Mouse (Mus musculus): ENCODE data around the gene Hoxc11. TPM values are rescaled to one million over a fixed set of nuclear protein-coding genes. Genes with fewer than 3 reads are reported as not detected.

Hoxc11 gene
- polyA plus RNA-seq, 1 experiment: not detected

DNA sequence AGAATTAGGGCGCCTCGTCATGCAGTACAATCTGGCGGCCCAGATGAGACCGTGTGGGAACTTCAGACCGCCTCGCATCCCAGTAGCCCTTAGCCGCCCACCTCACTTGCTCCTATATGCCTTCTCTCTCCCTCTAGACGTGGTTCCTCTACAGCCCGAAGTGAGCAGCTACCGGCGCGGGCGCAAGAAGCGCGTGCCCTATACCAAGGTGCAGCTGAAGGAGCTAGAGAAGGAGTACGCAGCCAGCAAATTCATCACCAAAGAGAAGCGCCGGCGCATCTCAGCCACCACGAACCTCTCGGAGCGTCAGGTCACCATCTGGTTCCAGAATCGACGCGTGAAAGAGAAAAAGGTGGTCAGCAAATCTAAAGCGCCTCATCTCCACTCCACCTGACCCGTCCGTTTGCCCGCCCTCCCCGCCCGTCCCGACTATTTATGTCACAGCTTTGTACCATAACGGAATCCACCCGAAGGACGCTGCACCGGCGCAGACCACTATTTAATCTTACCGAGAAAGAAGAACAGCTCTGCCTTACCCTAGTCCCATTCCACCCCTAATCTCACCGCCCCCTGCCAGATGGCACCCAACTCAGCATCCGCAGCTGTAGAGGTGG lies 27.1 kb upstream of the Hoxc11 start:
- H3K4me1 ChIP-seq (ENCODE audit: control insufficient read depth, insufficient read depth, low read length): no peaks in the 10 kb centered on the region
- peaks cover 6% of the 10 kb centered on the region; the same call in 1 of the 2 replicates for H3K27me3 ChIP-seq (ENCODE audit: control insufficient read depth, insufficient read depth, low read length)
- TF ChIP-seq CTCF (IDR thresholded peaks at IDR 0.05; ENCODE audit: borderline replicate concordance, insufficient read depth, low read depth, low read length): no peak
- TF ChIP-seq POLR2A (IDR thresholded peaks at IDR 0.05; ENCODE audit: borderline replicate concordance, insufficient read depth, low read length): no peak
- WGBS: 2% methylated on average over 40 of the region's 40 CpGs
- H3K27ac ChIP-seq (ENCODE audit: insufficient read depth, low read length): no peak overlapping the region
- H3K4me3 ChIP-seq (replicated peaks; ENCODE audit: insufficient read depth, low read depth, low read length): no peak overlapping the region
- no peak for DNase-seq

DNA sequence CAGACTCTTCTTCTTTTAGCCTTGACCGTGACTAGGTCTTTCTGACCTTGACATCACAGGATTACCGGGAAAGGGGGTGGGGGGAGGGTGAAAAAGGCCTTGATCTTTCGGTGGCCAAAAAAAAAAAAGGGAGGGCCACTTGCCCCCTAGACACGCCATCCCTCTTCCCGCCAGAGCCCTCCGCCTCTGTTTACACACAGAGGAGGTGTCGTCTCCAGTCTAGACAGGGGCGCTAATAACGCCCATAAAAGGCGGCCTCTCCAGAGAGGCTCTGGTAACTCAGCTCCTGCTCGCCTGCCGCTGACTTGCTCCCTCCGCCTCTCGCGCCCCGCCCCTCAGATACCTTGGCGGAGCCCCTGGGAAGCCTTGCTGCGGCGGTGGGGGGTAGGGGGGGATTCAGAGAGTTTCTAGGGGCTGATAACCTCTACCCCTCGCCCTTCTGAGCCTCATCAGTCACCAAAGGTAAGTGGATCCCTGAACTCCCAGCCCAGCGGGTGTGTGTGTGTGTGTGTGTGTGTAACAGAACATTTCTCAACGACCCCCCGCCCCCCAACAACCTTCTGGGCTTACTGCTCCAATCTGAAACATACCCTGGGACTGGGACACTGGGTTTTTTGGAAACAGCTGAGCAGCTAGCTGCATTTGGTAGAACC lies 22.4 kb upstream of the Hoxc11 start:
- 3% methylated on average over 23 of the region's 23 CpGs for WGBS
- Histone ChIP-seq H3K27me3 (ENCODE audit: control insufficient read depth, insufficient read depth, low read length) (peaks cover 8% of the 10 kb centered on the region; the same call in 1 of the 2 replicates), H3K4me1 (ENCODE audit: control insufficient read depth, insufficient read depth, low read length) (no peaks in the 10 kb centered on the region), H3K27ac (ENCODE audit: insufficient read depth, low read length) (no peak overlapping the region), H3K4me3 (replicated peaks; ENCODE audit: insufficient read depth, low read depth, low read length) (no peak overlapping the region)
- TF ChIP-seq POLR2A (IDR thresholded peaks at IDR 0.05; ENCODE audit: borderline replicate concordance, insufficient read depth, low read length) (no peak), CTCF (IDR thresholded peaks at IDR 0.05; ENCODE audit: borderline replicate concordance, insufficient read depth, low read depth, low read length) (no peak)
- DNase-seq: no peak

DNA sequence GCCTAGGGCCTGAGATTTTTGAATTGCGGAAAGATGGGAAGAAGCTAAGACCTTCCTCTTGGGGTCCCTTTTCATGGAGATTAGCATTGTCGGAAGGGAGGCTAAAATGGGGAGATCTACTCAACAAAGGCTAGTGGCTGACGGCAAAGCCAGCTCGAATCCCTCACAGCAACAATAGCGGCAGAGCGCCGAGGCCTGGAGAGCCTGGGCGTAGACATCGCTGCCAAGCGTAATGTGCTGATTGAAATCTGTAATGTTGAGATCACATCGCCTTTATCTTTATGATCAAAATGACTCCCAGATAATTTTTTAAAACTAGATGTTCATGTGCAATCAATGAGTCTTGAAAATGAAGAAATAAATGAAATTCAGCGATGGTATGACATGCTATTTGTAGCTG lies 19.8 kb upstream of the Hoxc11 start:
- DNase-seq: no peak
- H3K4me3 ChIP-seq (replicated peaks; ENCODE audit: insufficient read depth, low read depth, low read length): no peak overlapping the region
- H3K4me1 ChIP-seq (ENCODE audit: control insufficient read depth, insufficient read depth, low read length): no peaks in the 10 kb centered on the region
- peaks cover 6% of the 10 kb centered on the region; the same call in 1 of the 2 replicates for H3K27me3 ChIP-seq (ENCODE audit: control insufficient read depth, insufficient read depth, low read length)
- WGBS: 2% methylated on average over 12 of the region's 12 CpGs
- H3K27ac ChIP-seq (ENCODE audit: insufficient read depth, low read length): no peak overlapping the region
- TF ChIP-seq POLR2A (IDR thresholded peaks at IDR 0.05; ENCODE audit: borderline replicate concordance, insufficient read depth, low read length): no peak
- TF ChIP-seq CTCF (IDR thresholded peaks at IDR 0.05; ENCODE audit: borderline replicate concordance, insufficient read depth, low read depth, low read length): no peak

DNA sequence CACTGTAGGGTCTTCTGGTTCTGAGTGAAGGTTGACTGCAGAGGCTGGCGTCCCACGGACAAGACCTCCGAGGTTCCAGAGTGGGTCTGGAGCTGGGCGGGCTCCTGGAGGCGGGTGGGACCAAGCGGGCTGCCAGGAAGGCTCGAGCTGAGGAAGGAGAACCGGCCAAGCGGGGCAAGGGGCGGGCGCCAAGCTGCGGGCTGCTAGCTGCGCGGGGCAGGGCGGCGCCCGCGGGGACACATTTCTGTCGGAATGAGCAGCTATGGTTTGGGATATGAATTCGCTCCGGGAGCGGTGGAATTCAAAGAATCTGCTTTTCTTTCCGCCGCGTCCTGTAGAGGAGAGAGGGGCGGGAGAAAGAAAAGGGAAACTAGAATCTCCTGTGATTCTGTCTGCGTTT lies 19.3 kb upstream of the Hoxc11 start:
- under 1% methylated on average over 27 of the region's 27 CpGs for WGBS
- Histone ChIP-seq H3K27me3 (ENCODE audit: control insufficient read depth, insufficient read depth, low read length) (peaks cover 6% of the 10 kb centered on the region; the same call in 1 of the 2 replicates), H3K4me3 (replicated peaks; ENCODE audit: insufficient read depth, low read depth, low read length) (no peak overlapping the region), H3K4me1 (ENCODE audit: control insufficient read depth, insufficient read depth, low read length) (no peaks in the 10 kb centered on the region), H3K27ac (ENCODE audit: insufficient read depth, low read length) (no peak overlapping the region)
- no peak for TF ChIP-seq CTCF (IDR thresholded peaks at IDR 0.05; ENCODE audit: borderline replicate concordance, insufficient read depth, low read depth, low read length)
- TF ChIP-seq POLR2A (IDR thresholded peaks at IDR 0.05; ENCODE audit: borderline replicate concordance, insufficient read depth, low read length): no peak
- no peak for DNase-seq

DNA sequence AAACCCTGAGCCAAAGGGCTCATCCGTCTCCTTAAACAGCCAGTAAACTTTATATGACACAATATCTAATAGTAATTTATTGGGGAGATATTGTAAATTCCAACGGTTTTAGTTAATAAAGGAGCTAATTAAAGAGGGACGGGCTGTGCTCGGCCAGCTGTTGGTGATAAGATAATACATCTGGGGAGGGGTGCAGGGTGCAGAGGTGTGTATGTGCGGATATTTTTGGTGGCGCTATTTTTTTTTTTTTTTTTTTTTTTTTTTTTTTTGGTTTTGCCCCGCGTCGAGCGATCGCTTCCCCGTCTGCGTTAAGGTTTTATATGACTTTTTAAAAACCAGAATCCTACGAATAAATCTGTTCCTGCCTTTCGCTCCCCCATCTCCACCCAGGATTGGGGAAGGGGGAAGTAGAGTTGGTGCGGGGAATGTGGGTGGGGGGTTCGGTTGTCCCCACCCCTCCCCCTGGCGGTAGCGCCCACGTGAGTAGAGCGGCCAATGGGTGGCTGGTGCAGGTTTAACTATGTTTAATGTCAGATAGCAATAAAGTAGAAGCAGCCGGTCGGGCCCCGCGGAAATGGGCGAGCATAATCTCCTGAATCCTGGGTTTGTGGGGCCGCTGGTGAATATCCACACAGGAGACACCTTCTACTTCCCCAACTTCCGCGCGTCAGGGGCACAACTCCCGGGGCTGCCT lies 17.8 kb upstream of the Hoxc11 start, which contains the start of gene Hoxc12:
Gene Hoxc12, plus strand, starts transcription at position 479 of the 694 bp plus-strand sequence.
- no peak within 1 kb of the TSS for H3K4me3 ChIP-seq (replicated peaks; ENCODE audit: insufficient read depth, low read depth, low read length)
- 3% methylated on average over 31 of the region's 31 CpGs for WGBS
- H3K4me1 ChIP-seq (ENCODE audit: control insufficient read depth, insufficient read depth, low read length): no peaks in the 10 kb centered on the region
- DNase-seq: no peak
- H3K27ac ChIP-seq (ENCODE audit: insufficient read depth, low read length): no peak within 1 kb of the TSS
- peaks cover 7% of the 10 kb centered on the region; the same call in 1 of the 2 replicates for H3K27me3 ChIP-seq (ENCODE audit: control insufficient read depth, insufficient read depth, low read length)
- TF ChIP-seq POLR2A (IDR thresholded peaks at IDR 0.05; ENCODE audit: borderline replicate concordance, insufficient read depth, low read length) (no peak), CTCF (IDR thresholded peaks at IDR 0.05; ENCODE audit: borderline replicate concordance, insufficient read depth, low read depth, low read length) (no peak)

DNA sequence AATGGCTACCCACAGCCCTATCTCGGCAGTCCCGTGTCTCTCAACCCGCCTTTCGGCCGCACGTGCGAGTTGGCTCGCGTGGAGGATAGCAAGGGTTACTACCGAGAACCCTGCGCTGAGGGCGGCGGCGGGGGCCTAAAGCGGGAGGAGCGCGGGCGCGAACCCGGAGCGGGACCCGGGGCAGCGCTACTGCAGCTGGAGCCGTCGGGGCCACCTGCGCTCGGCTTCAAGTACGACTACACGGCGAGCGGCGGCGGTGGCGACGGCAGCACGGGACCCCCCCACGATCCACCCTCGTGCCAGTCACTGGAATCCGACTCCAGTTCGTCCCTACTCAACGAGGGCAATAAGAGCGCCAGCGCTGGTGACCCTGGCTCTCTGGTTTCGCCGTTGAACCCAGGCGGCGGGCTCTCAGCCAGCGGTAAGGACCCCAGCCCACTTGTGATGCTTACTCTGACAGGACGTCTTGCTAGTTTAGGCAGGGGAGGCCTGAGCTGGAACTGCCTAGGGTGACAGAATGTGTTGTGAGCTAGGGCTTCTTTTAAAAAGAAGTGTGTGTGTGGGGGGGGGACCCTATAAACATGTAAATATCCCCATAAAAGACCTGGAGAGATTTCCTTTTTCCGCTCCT lies 17.1 kb upstream of the Hoxc11 start:
- no peak overlapping the region for H3K27ac ChIP-seq (ENCODE audit: insufficient read depth, low read length)
- TF ChIP-seq CTCF (IDR thresholded peaks at IDR 0.05; ENCODE audit: borderline replicate concordance, insufficient read depth, low read depth, low read length) (no peak), POLR2A (IDR thresholded peaks at IDR 0.05; ENCODE audit: borderline replicate concordance, insufficient read depth, low read length) (no peak)
- WGBS: under 1% methylated on average over 50 of the region's 50 CpGs
- DNase-seq: no peak
- peaks cover 7% of the 10 kb centered on the region; the same call in 1 of the 2 replicates for H3K27me3 ChIP-seq (ENCODE audit: control insufficient read depth, insufficient read depth, low read length)
- no peaks in the 10 kb centered on the region for H3K4me1 ChIP-seq (ENCODE audit: control insufficient read depth, insufficient read depth, low read length)
- no peak overlapping the region for H3K4me3 ChIP-seq (replicated peaks; ENCODE audit: insufficient read depth, low read depth, low read length)

DNA sequence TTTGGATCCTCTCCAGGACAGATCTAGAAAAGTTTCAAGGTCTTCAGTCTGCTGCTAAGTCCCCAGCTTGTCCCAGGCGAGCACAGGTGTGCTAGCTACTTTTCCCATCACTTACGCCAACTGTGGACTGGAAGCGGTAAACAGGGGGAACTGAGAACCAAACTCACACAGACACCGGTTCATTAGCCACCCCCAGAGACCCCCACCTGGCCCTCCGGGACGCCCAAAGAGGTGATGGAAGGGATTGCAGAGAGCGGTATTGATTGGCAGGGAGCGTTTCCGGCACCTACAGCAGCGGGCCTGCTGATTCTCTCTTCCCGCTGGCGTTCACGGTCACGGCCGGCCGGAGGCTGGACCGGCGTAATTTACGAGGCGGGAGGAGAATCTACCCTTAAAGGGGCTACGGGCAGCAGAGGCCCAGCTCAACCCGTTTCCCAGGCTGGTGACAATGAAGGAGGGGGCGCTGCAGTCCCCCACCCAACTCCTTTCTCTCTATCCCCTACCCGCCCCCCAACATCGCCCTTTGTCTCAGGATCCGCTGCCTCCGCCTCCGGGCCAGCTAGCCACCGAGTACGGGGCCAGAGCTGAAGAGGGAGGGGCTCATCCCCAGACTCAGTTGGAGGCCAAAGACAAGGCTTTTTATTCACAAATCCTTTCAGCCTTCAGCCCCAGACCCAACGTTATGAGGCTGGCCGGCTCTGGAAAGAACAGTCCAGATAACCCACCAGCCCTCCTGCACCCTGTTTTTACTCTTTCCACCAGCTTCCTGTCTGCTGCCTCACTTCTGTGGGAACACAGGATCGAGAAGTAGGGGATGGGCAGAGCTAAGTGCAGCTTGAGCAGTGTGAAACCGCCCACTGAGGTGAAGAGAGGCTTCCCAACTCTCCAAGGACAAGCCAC lies 14.7 kb upstream of the Hoxc11 start:
- WGBS: 2% methylated on average over 34 of the region's 34 CpGs
- no peak for DNase-seq
- H3K4me3 ChIP-seq (replicated peaks; ENCODE audit: insufficient read depth, low read depth, low read length): no peak overlapping the region
- no peak overlapping the region for H3K27ac ChIP-seq (ENCODE audit: insufficient read depth, low read length)
- peaks cover 7% of the 10 kb centered on the region; the same call in 1 of the 2 replicates for H3K27me3 ChIP-seq (ENCODE audit: control insufficient read depth, insufficient read depth, low read length)
- TF ChIP-seq POLR2A (IDR thresholded peaks at IDR 0.05; ENCODE audit: borderline replicate concordance, insufficient read depth, low read length) (no peak), CTCF (IDR thresholded peaks at IDR 0.05; ENCODE audit: borderline replicate concordance, insufficient read depth, low read depth, low read length) (no peak)
- no peaks in the 10 kb centered on the region for H3K4me1 ChIP-seq (ENCODE audit: control insufficient read depth, insufficient read depth, low read length)

Measured in cerebellum, adult 2 months (tissue).